Mouse (Mus musculus) cerebellum, adult 11-12 months (tissue): ENCODE results near the gene Intu.

Experiments used
- DNase-seq: peaks from one replicate; pipeline ENCODE4 v3.0.0; 2022

Intu gene

GRCm38 (mm10) chr3:40531286-40532141 lies at the start of gene Intu:
Gene Intu, plus strand, starts transcription at chr3:40531286.
- no peak for DNase-seq

- no peak for DNase-seq
Measured at GRCm38 (mm10) chr3:40483221-40483654, 47.8 kb upstream of the Intu start.

- no peak for DNase-seq
Measured at GRCm38 (mm10) chr3:40487381-40487780, 43.7 kb upstream of the Intu start.

- DNase-seq: no peak
Measured at GRCm38 (mm10) chr3:40491742-40492141, 39.3 kb upstream of the Intu start.

- no peak for DNase-seq
Measured at GRCm38 (mm10) chr3:40498898-40499297, 32.2 kb upstream of the Intu start.

- no peak for DNase-seq
Measured at GRCm38 (mm10) chr3:40500157-40500808, 30.8 kb upstream of the Intu start.

GRCm38 (mm10) chr3:40504377-40504776 lies 26.7 kb upstream of the Intu start:
- no peak for DNase-seq

GRCm38 (mm10) chr3:40505451-40506014 lies 25.6 kb upstream of the Intu start:
- DNase-seq: no peak

GRCm38 (mm10) chr3:40508927-40509576 lies 22.0 kb upstream of the Intu start:
- DNase-seq: no peak

- no peak for DNase-seq
Measured at GRCm38 (mm10) chr3:40510567-40510966, 20.5 kb upstream of the Intu start.

GRCm38 (mm10) chr3:40512936-40513829 lies 17.9 kb upstream of the Intu start:
- no peak for DNase-seq

GRCm38 (mm10) chr3:40518240-40518639 lies 12.8 kb upstream of the Intu start:
- DNase-seq: no peak

GRCm38 (mm10) chr3:40519555-40519954 lies 11.5 kb upstream of the Intu start:
- no peak for DNase-seq

- DNase-seq: no peak
Measured at GRCm38 (mm10) chr3:40520567-40520966, 10.5 kb upstream of the Intu start.

- no peak for DNase-seq
Measured at GRCm38 (mm10) chr3:40522446-40522845, 8.6 kb upstream of the Intu start.

GRCm38 (mm10) chr3:40522846-40523245 lies 8.2 kb upstream of the Intu start:
- DNase-seq: no peak

- no peak for DNase-seq
Measured at GRCm38 (mm10) chr3:40523371-40523783, 7.7 kb upstream of the Intu start.

- DNase-seq: no peak
Measured at GRCm38 (mm10) chr3:40524841-40525240, 6.2 kb upstream of the Intu start.

- DNase-seq: peak; percentile 20
Measured at GRCm38 (mm10) chr3:40525341-40525740, 5.7 kb upstream of the Intu start.

GRCm38 (mm10) chr3:40526095-40526494 lies 5.0 kb upstream of the Intu start:
- DNase-seq: no peak

- DNase-seq: no peak
Measured at GRCm38 (mm10) chr3:40527218-40527617, 3.9 kb upstream of the Intu start.
